Mouse (Mus musculus) heart, postnatal 0 days (tissue): ENCODE measurements around the gene Nipbl. TPM values are rescaled to one million over a fixed set of nuclear protein-coding genes. Genes with fewer than 3 reads are reported as not detected.

Experiments
- ATAC-seq: fragments of 200-750 bp; cut with Nextera tagmentation; 2 replicates; pipeline ENCODE4 v1.8.0; 2017; ENCODE audit warnings: low read depth, moderate number of reproducible peaks, moderate library complexity; ENCODE audit not compliant: insufficient read depth
- DNase-seq: peaks from one replicate; pipeline ENCODE4 v3.0.0-alpha.2; 2016; ENCODE audit warnings: low spot score
- H3K27ac ChIP-seq: fragments of 300-500 bp; sonication (generic); 2 replicates; pipeline ENCODE4 v1.5.1; 2014; ENCODE audit warnings: low read depth, mild to moderate bottlenecking
- H3K27me3 ChIP-seq: fragments of 300-500 bp; sonication (generic); 2 replicates; pipeline ENCODE4 v1.6.1; 2014; ENCODE audit warnings: low read length, mixed read lengths; ENCODE audit not compliant: control insufficient read depth, insufficient read depth
- H3K36me3 ChIP-seq: fragments of 300-500 bp; sonication (generic); replicated peaks from 2 replicates; pipeline ENCODE4 v1.6.1; 2014; ENCODE audit warnings: low read length, mixed read lengths; ENCODE audit not compliant: control insufficient read depth, insufficient read depth
- H3K4me1 ChIP-seq: fragments of 300-500 bp; sonication (generic); 2 replicates; pipeline ENCODE4 v1.6.1; 2014; ENCODE audit warnings: antibody characterized with exemption; ENCODE audit not compliant: control insufficient read depth, insufficient read depth
- H3K4me2 ChIP-seq: fragments of 300-500 bp; sonication (generic); 2 replicates; pipeline ENCODE4 v1.6.1; 2014; ENCODE audit warnings: low read depth, mild to moderate bottlenecking, low read length, moderate library complexity
- H3K4me3 ChIP-seq: fragments of 300-500 bp; sonication (generic); 2 replicates; pipeline ENCODE4 v1.5.1; 2014; ENCODE audit warnings: low read depth, low read length
- H3K9ac ChIP-seq: fragments of 300-500 bp; sonication (generic); replicated peaks from 2 replicates; pipeline ENCODE4 v1.6.1; 2014; ENCODE audit warnings: low read depth, low read length, mixed read lengths
- H3K9me3 ChIP-seq: fragments of 300-500 bp; sonication (generic); replicated peaks from 2 replicates; pipeline ENCODE4 v1.6.1; 2016; ENCODE audit warnings: low read length; ENCODE audit not compliant: control insufficient read depth
- CTCF ChIP-seq: IDR thresholded peaks from 2 replicates; pipeline ENCODE4 v1.5.1; 2016; ENCODE audit warnings: antibody characterized with exemption, control low read depth, low read depth
- EP300 ChIP-seq: IDR thresholded peaks from 2 replicates; pipeline ENCODE4 v1.6.1; 2016; ENCODE audit warnings: antibody characterized with exemption, low read depth
- WGBS: fragments of 180-500 bp; shearing (Covaris S2); extraction: QIAGEN DNeasy Blood & Tissue Kit; methylation state at CpG from one replicate; pipeline ENCODE4 v1.1.7; 2014; 5-methylcytosine and 5-hydroxymethylcytosine counted together
- polyA plus RNA-seq: library from polyadenylated mRNA; unstranded; fragments of >200 nt; fragmentation: Nextera tagmentation; extraction: Ambion mirVana; gene quantifications from 2 replicates; pipeline ENCODE4 v1.2.1, GENCODE M21; 2015
- total RNA-seq: library from RNA; depleted of rRNA; stranded (reverse); fragments of >200 nt; gene quantifications from 2 replicates; pipeline ENCODE4 v1.2.3, GENCODE M21; 2014; ENCODE audit warnings: low replicate concordance

Gene Nipbl
- total and polyA plus RNA-seq, 2 experiments from 2014 or later = 8.2 to 12.2 TPM

DNA sequence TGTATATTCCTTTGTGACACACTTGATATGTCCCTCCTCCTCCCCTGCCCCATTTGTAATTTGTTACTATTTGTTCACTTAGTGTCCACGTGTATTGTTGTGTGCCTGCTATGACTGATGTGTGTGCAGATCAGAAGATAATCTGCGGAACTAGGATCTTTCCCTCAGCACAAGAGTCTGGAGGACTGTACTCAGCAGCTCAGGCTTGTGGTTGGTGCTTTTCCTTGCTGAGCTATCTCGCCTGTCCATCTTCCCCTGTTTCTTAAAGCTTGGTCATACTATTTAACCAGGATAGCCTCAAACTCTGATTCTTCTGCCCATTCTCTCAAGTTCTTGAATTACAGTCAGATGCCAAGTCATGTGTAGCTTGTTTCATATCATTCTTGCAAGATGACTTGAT is 69.5 kb downstream of the Nipbl start:
- H3K9me3 ChIP-seq = no peaks in the 10 kb centered on the region
- ATAC-seq (no peak), DNase-seq (no peak)
- no peaks in the 10 kb centered on the region for H3K27me3 ChIP-seq
- H3K9ac ChIP-seq = no peak overlapping the region
- H3K4me2 ChIP-seq = no peak overlapping the region
- no peak overlapping the region for H3K27ac ChIP-seq
- TF ChIP-seq CTCF (no peak), EP300 (no peak)
- H3K4me1 ChIP-seq = no peaks in the 10 kb centered on the region
- H3K36me3 ChIP-seq = peaks cover 18% of the 10 kb centered on the region
- WGBS = 71% methylated on average over 3 of the region's 3 CpGs
- H3K4me3 ChIP-seq = no peak overlapping the region

GRCm38 (mm10) chr15:8347104-8347773 is 97.0 kb downstream of the Nipbl start:
- no peak for DNase-seq
- 79% methylated on average over 2 of the region's 2 CpGs for WGBS
- ATAC-seq = no peak
- TF ChIP-seq CTCF = no peak
- no peak for TF ChIP-seq EP300
- Histone ChIP-seq H3K4me3 (no peak overlapping the region), H3K9ac (no peak overlapping the region), H3K4me1 (no peaks in the 10 kb centered on the region), H3K27ac (no peak overlapping the region), H3K4me2 (no peak overlapping the region), H3K27me3 (no peaks in the 10 kb centered on the region), H3K9me3 (no peaks in the 10 kb centered on the region), H3K36me3 (peaks cover 34% of the 10 kb centered on the region)

DNA sequence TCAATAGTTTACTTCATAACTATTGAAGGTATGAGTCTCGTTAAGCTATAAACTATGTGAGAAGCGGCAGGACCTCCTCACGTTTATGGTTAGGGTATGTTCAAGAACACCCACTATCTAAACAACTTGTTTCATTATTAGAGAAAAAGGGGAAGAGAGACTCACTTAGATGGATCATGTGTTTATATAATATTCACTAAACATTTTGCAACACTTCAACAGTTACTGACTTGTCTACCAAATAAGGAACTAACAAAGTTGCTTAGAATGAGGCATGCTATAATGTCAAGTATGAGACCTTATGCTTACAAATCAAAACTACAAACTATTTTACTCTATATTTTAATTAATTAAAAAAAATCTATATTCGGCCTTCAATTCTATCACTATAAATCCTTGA is 103.7 kb downstream of the Nipbl start:
- 94% methylated on average over 4 of the region's 4 CpGs for WGBS
- H3K27ac ChIP-seq = no peak overlapping the region
- H3K36me3 ChIP-seq = peaks cover 44% of the 10 kb centered on the region

GRCm38 (mm10) chr15:8331547-8331946 is 112.7 kb downstream of the Nipbl start:
- Histone ChIP-seq H3K4me2 (no peak overlapping the region), H3K4me1 (no peaks in the 10 kb centered on the region), H3K36me3 (peaks cover 48% of the 10 kb centered on the region), H3K4me3 (no peak overlapping the region), H3K9ac (no peak overlapping the region), H3K9me3 (no peaks in the 10 kb centered on the region), H3K27ac (no peak overlapping the region), H3K27me3 (no peaks in the 10 kb centered on the region)
- 93% methylated on average over 3 of the region's 3 CpGs for WGBS
- no peak for DNase-seq
- TF ChIP-seq EP300 (no peak), CTCF (no peak)
- no peak for ATAC-seq

More for the DNA sequence above, 103.7 kb downstream of the Nipbl start:
- DNase-seq = no peak
- Histone ChIP-seq H3K4me1 (no peaks in the 10 kb centered on the region), H3K4me3 (no peak overlapping the region), H3K27me3 (no peaks in the 10 kb centered on the region), H3K4me2 (no peak overlapping the region), H3K9me3 (no peaks in the 10 kb centered on the region), H3K9ac (no peak overlapping the region)
- TF ChIP-seq EP300 (no peak), CTCF (no peak)
- no peak for ATAC-seq

DNA sequence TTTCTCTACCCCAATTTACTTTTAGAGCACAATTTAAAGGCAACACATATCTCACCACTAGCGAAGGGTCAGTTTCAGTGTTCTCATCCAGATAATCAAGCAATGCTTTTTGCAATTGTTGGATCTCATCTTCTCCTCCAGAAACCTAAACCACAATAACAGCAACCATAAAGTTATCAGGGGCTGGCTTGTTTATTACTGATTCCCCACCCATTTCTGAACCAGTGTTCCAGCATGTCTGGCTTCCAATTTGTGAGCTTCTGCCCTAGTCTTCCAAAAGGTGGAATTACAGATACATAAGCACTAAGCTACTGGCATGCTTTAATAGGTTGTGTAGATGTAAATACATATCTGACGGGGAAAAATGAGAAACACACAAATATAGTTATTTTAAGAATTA is 118.6 kb downstream of the Nipbl start:
- ATAC-seq (no peak), DNase-seq (no peak)
- WGBS = 98% methylated on average over 2 of the region's 2 CpGs
- H3K4me2 ChIP-seq = no peak overlapping the region
- TF ChIP-seq CTCF = no peak
- no peak for TF ChIP-seq EP300
- H3K9me3 ChIP-seq = no peaks in the 10 kb centered on the region
- peaks cover 64% of the 10 kb centered on the region for H3K36me3 ChIP-seq
- no peaks in the 10 kb centered on the region for H3K27me3 ChIP-seq
- no peaks in the 10 kb centered on the region for H3K4me1 ChIP-seq
- no peak overlapping the region for H3K9ac ChIP-seq
- H3K4me3 ChIP-seq = no peak overlapping the region
- H3K27ac ChIP-seq = no peak overlapping the region

DNA sequence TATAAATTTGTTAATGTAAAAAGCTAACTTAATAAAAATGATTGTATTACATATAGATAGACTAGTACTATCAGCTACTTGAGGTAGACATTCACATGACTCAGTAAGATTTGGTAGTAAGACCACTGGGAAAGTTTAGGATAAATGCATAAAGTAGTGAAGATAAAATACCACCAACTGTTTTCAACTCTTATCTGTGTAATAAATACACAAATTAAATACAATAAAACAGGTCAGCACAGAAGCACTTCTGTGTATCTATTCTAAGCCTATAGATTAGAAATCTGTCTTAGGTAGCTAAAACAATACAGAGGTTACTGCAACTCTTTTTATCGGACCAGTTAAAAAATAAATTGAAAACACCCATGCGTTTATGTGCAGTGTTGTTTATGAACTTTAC is 119.4 kb downstream of the Nipbl start:
- H3K4me1 ChIP-seq = no peaks in the 10 kb centered on the region
- no peak for DNase-seq
- no peak for ATAC-seq
- no peak overlapping the region for H3K4me2 ChIP-seq
- no peaks in the 10 kb centered on the region for H3K9me3 ChIP-seq
- H3K27me3 ChIP-seq = no peaks in the 10 kb centered on the region
- no peak for TF ChIP-seq CTCF
- TF ChIP-seq EP300 = no peak
- no peak overlapping the region for H3K9ac ChIP-seq
- no peak overlapping the region for H3K4me3 ChIP-seq
- 91% methylated on average over 2 of the region's 2 CpGs for WGBS
- H3K36me3 ChIP-seq = peaks cover 69% of the 10 kb centered on the region
- H3K27ac ChIP-seq = no peak overlapping the region
